Mouse (Mus musculus) small intestine, adult 2 months (tissue): ENCODE data around the gene Zfp598. TPM values are rescaled to one million over a fixed set of nuclear protein-coding genes. Genes with fewer than 3 reads are reported as not detected.

Source experiments
- H3K27ac ChIP-seq: fragments of 200-500 bp; 2 replicates; pipeline ENCODE4 v1.5.1; 2012; ENCODE audit warnings: low read depth, low read length, control low read depth, inconsistent platforms; ENCODE audit not compliant: insufficient read depth
- H3K27me3 ChIP-seq: fragments of 200-500 bp; 2 replicates; pipeline ENCODE4 v1.6.1; 2012; ENCODE audit warnings: mild to moderate bottlenecking, moderate library complexity, low read length, inconsistent platforms; ENCODE audit not compliant: control insufficient read depth, insufficient read depth
- H3K36me3 ChIP-seq: fragments of 200-500 bp; 2 replicates; pipeline ENCODE4 v1.6.1; 2012; ENCODE audit warnings: mild to moderate bottlenecking, low read length, control low read depth, inconsistent platforms; ENCODE audit not compliant: control insufficient read depth, insufficient read depth
- H3K4me1 ChIP-seq: fragments of 200-500 bp; 2 replicates; pipeline ENCODE4 v1.6.1; 2012; ENCODE audit warnings: low read length, inconsistent platforms, mixed read lengths; ENCODE audit not compliant: control insufficient read depth, insufficient read depth, insufficient read length
- H3K4me3 ChIP-seq: fragments of 200-500 bp; 2 replicates; pipeline ENCODE4 v1.5.1; 2012; ENCODE audit warnings: low read depth, mild to moderate bottlenecking, control low read depth, inconsistent platforms, low read length, moderate library complexity
- CTCF ChIP-seq: fragments of 200-500 bp; IDR thresholded peaks from 2 replicates; pipeline ENCODE4 v1.5.1; 2012; ENCODE audit warnings: low read depth, mild to moderate bottlenecking, control low read depth, inconsistent platforms, low read length, moderate library complexity, mixed read lengths; ENCODE audit not compliant: insufficient replicate concordance, insufficient read length; ENCODE audit errors: extremely low read depth
- POLR2A ChIP-seq: fragments of 200-500 bp; IDR thresholded peaks from 2 replicates; pipeline ENCODE4 v1.6.1; 2012; ENCODE audit warnings: low read depth, mild to moderate bottlenecking, control low read depth, inconsistent platforms, low read length, moderate library complexity
- WGBS: fragments of 180-500 bp; shearing (Covaris S2); methylation state at CpG from one replicate; pipeline ENCODE4 v1.1.7; 2018; 5-methylcytosine and 5-hydroxymethylcytosine counted together
- polyA plus RNA-seq: library from polyadenylated mRNA; depleted of rRNA; stranded (reverse); fragments of >200 nt; gene quantifications from 2 replicates; pipeline ENCODE4 v1.2.3, GENCODE M21; 2012; rRNA removed

The Zfp598 gene
- polyA plus RNA-seq, 1 experiment = 85.8 TPM

- Histone ChIP-seq H3K27me3 (no peaks in the 10 kb centered on the region), H3K27ac (no peak overlapping the region), H3K4me1 (no peaks in the 10 kb centered on the region), H3K36me3 (no peaks in the 10 kb centered on the region), H3K4me3 (no peak overlapping the region)
- TF ChIP-seq POLR2A = no peak
- TF ChIP-seq CTCF = no peak
- WGBS = 72% methylated on average over 6 of the region's 6 CpGs
Observed at GRCm38 (mm10) chr17:24729067-24729466, 59.6 kb downstream of the Zfp598 start.

- Histone ChIP-seq H3K27me3 (no peaks in the 10 kb centered on the region), H3K4me1 (peaks cover 4% of the 10 kb centered on the region; the same call in 1 of the 2 replicates), H3K4me3 (no peak overlapping the region), H3K27ac (no peak overlapping the region), H3K36me3 (no peaks in the 10 kb centered on the region)
- no peak for TF ChIP-seq CTCF
- WGBS = 82% methylated on average over 14 of the region's 14 CpGs
Observed at GRCm38 (mm10) chr17:24730787-24731186, 61.3 kb downstream of the Zfp598 start.

Other genes with a start within 250 kb of the Zfp598 start
- gene Eci1, start 243.0 kb upstream of the Zfp598 start, polyA plus RNA-seq = 52.7 and 97.7 TPM in 2 replicates
- 2.9 and 4.8 TPM in 2 replicates for gene Dnase1l2, start 226.6 kb upstream of the Zfp598 start, polyA plus RNA-seq
- gene E4f1, start 199.4 kb upstream of the Zfp598 start, polyA plus RNA-seq = 52.9 and 74.5 TPM in 2 replicates
- gene Pgp, start 199.3 kb upstream of the Zfp598 start, polyA plus RNA-seq = 130 and 178 TPM in 2 replicates
- 0.77 and 2.3 TPM in 2 replicates for gene Bricd5, start 195.8 kb upstream of the Zfp598 start, polyA plus RNA-seq
- 16.9 and 33.7 TPM in 2 replicates for gene Mlst8, start 190.6 kb upstream of the Zfp598 start, polyA plus RNA-seq
- gene Caskin1, start 181.1 kb upstream of the Zfp598 start, polyA plus RNA-seq = 0.50 and 0.77 TPM in 2 replicates
- gene Traf7, start 141.7 kb upstream of the Zfp598 start, polyA plus RNA-seq = 75.8 and 113 TPM in 2 replicates
- gene Rab26, start 135.5 kb upstream of the Zfp598 start, polyA plus RNA-seq = 1.2 and 6.1 TPM in 2 replicates
- 26.1 and 31.9 TPM in 2 replicates for gene Pkd1, start 119.9 kb upstream of the Zfp598 start, polyA plus RNA-seq
- gene Tsc2, start 37.1 kb upstream of the Zfp598 start, polyA plus RNA-seq = 52.8 and 83.5 TPM in 2 replicates
- 6.0 and 7.2 TPM in 2 replicates for gene Nthl1, start 37.0 kb upstream of the Zfp598 start, polyA plus RNA-seq
- gene Slc9a3r2, start 19.4 kb upstream of the Zfp598 start, polyA plus RNA-seq = 35.6 and 44.9 TPM in 2 replicates
- gene Npw, start 11.2 kb upstream of the Zfp598 start, polyA plus RNA-seq = 2.0 and 6.5 TPM in 2 replicates
- 1.2 and 1.3 TPM in 2 replicates for gene Syngr3, start 20.3 kb downstream of the Zfp598 start, polyA plus RNA-seq
- 22.8 and 35.9 TPM in 2 replicates for gene Gfer, start 26.5 kb downstream of the Zfp598 start, polyA plus RNA-seq
- gene Noxo1, start 26.5 kb downstream of the Zfp598 start, polyA plus RNA-seq = 57.7 and 115 TPM in 2 replicates
- gene Tbl3, start 38.0 kb downstream of the Zfp598 start, polyA plus RNA-seq = 26.0 and 49.6 TPM in 2 replicates
- gene Rnf151, start 48.4 kb downstream of the Zfp598 start, polyA plus RNA-seq = 0.19 TPM in 1 of 2 replicates, not detected in the other
- 1,627 and 2,207 TPM in 2 replicates for gene Rps2, start 48.4 kb downstream of the Zfp598 start, polyA plus RNA-seq
- gene Ndufb10, start 54.8 kb downstream of the Zfp598 start, polyA plus RNA-seq = 384 and 403 TPM in 2 replicates
- 0.11 and 0.19 TPM in 2 replicates for gene Rpl3l, start 58.1 kb downstream of the Zfp598 start, polyA plus RNA-seq
- gene Msrb1, start 67.0 kb downstream of the Zfp598 start, polyA plus RNA-seq = 29.5 and 54.2 TPM in 2 replicates
- gene Hs3st6, start 83.3 kb downstream of the Zfp598 start, polyA plus RNA-seq = 1.7 and 2.8 TPM in 2 replicates
- gene Meiob, start 134.6 kb downstream of the Zfp598 start, polyA plus RNA-seq = not detected in 2 replicates
- 352 and 372 TPM in 2 replicates for gene Hagh, start 170.5 kb downstream of the Zfp598 start, polyA plus RNA-seq
- gene Fahd1, start 180.7 kb downstream of the Zfp598 start, polyA plus RNA-seq = 65.2 and 108 TPM in 2 replicates
- gene Igfals, start 196.3 kb downstream of the Zfp598 start, polyA plus RNA-seq = 0.42 and 1.4 TPM in 2 replicates
- gene Nubp2, start 216.7 kb downstream of the Zfp598 start, polyA plus RNA-seq = 33.0 and 39.9 TPM in 2 replicates
- 51.5 and 88.1 TPM in 2 replicates for gene Spsb3, start 217.0 kb downstream of the Zfp598 start, polyA plus RNA-seq
- gene Eme2, start 225.4 kb downstream of the Zfp598 start, polyA plus RNA-seq = 20.3 and 21.0 TPM in 2 replicates
- gene Mrps34, start 225.4 kb downstream of the Zfp598 start, polyA plus RNA-seq = 244 and 319 TPM in 2 replicates
- 29.4 and 52.4 TPM in 2 replicates for gene Nme3, start 226.8 kb downstream of the Zfp598 start, polyA plus RNA-seq